Mouse (Mus musculus) stomach, embryonic 15.5 days (tissue): ENCODE results near the gene Syngr4. TPM values are rescaled to one million over a fixed set of nuclear protein-coding genes. Genes with fewer than 3 reads are reported as not detected.
A peak's percentile ranks its signal among the peaks of the same experiment; 100 is the strongest.

Experiments
- ATAC-seq: fragments of 200-750 bp; cut with Nextera tagmentation; 2 replicates; pipeline ENCODE4 v1.8.0; 2017; ENCODE audit warnings: low read depth, moderate number of reproducible peaks, moderate TSS enrichment; ENCODE audit not compliant: insufficient read depth, low FRiP score
- H3K27ac ChIP-seq: fragments of 300-500 bp; sonication (generic); 2 replicates; pipeline ENCODE4 v1.5.1; 2015; ENCODE audit warnings: mild to moderate bottlenecking, inconsistent platforms
- H3K27me3 ChIP-seq: fragments of 300-500 bp; sonication (generic); replicated peaks from 2 replicates; pipeline ENCODE4 v1.6.1; 2015; ENCODE audit warnings: inconsistent platforms
- H3K36me3 ChIP-seq: fragments of 300-500 bp; sonication (generic); 2 replicates; pipeline ENCODE4 v1.6.1; 2015; ENCODE audit warnings: inconsistent platforms
- H3K4me1 ChIP-seq: fragments of 300-500 bp; sonication (generic); 2 replicates; pipeline ENCODE4 v1.6.1; 2015; ENCODE audit warnings: inconsistent platforms
- H3K4me2 ChIP-seq: fragments of 300-500 bp; sonication (generic); 2 replicates; pipeline ENCODE4 v1.6.1; 2015; ENCODE audit warnings: mild to moderate bottlenecking, inconsistent platforms
- H3K4me3 ChIP-seq: fragments of 300-500 bp; sonication (generic); replicated peaks from 2 replicates; pipeline ENCODE4 v1.5.1; 2015; ENCODE audit warnings: inconsistent platforms
- H3K9ac ChIP-seq: fragments of 300-500 bp; sonication (generic); 2 replicates; pipeline ENCODE4 v1.6.1; 2015; ENCODE audit warnings: inconsistent platforms
- H3K9me3 ChIP-seq: fragments of 300-500 bp; sonication (generic); 2 replicates; pipeline ENCODE4 v1.6.1; 2016; ENCODE audit warnings: inconsistent platforms
- WGBS: fragments of 180-500 bp; shearing (Covaris S2); methylation state at CpG from one replicate; pipeline ENCODE4 v1.1.7; 2015; 5-methylcytosine and 5-hydroxymethylcytosine counted together
- polyA plus RNA-seq: library from polyadenylated mRNA; unstranded; fragments of >200 nt; fragmentation: Nextera tagmentation; extraction: Ambion mirVana; gene quantifications from 2 replicates; pipeline ENCODE4 v1.2.1, GENCODE M21; 2015

Syngr4 gene
- polyA plus RNA-seq, 1 experiment from 2014 or later: 0.80 TPM

DNA sequence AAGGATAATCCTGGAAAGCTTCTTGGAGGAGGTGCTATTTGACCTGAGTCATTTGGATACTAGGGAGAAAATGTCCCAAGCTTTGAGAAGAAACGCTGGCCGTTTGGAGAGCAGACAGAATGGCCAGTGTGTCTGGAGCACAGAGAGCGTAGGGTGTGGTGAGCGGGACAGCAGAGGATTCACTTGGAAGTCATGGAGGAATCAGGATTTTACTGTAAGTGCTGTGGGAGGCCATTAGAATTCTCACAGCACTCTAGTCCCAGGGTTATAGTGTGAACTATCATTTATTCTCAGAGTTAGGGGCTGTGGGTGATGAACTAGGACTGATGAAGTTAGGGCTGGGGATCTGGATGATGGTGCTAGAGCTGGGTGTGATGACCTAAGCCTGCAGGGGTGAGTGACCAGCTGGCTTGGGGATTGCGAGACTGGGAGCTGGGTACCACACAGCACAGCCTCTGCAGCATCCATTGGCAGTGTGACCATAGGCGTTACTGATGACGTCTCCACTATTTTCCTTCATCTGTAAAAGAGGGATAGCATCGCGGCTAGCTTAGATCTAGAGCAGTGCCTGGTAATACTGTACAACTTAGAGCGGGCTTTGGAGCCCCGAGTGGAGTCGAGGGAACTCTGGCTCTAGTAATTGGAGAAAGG lies 25.6 kb upstream of the Syngr4 start:
- Histone ChIP-seq H3K4me3 (no peak overlapping the region; the same call in 1 of the 2 replicates), H3K4me1 (peaks cover 49% of the 10 kb centered on the region), H3K27me3 (no peaks in the 10 kb centered on the region), H3K9ac (no peak overlapping the region), H3K9me3 (no peaks in the 10 kb centered on the region), H3K4me2 (peak overlapping the region; percentile 64), H3K36me3 (peaks cover 3% of the 10 kb centered on the region; the same call in 1 of the 2 replicates), H3K27ac (peak overlapping the region; percentile 94)
- ATAC-seq: no peak
- 78% methylated on average over 12 of the region's 12 CpGs for WGBS

DNA sequence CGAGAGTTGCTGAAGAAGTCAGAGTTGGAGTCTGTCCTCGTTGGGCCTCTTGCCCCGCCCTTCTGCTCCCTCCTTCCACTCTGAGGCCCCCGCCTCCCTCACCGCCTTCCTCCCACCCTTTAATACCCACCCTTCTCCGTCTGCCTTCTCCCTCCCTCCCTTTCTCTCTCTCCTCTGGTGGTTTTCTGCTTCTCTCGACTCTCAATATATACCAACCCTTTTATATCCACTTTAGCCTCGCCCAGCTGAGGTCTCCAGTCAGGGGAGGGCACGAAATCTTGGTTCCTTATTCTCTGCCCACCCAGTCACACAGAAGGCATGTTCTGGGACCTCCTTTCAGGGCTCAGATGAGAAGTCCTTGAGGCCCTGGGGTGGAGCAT lies 24.7 kb upstream of the Syngr4 start, which contains the start of gene Emp3:
TSS of gene Emp3 (minus strand) at position 163 of the 380 bp plus-strand sequence.
- ATAC-seq: no peak
- Histone ChIP-seq H3K4me2 (peak within 1 kb of the TSS; percentile 64), H3K27ac (peak within 1 kb of the TSS; percentile 94), H3K4me1 (peaks cover 54% of the 10 kb centered on the region), H3K9ac (peak within 1 kb of the TSS; percentile 38), H3K27me3 (no peaks in the 10 kb centered on the region), H3K36me3 (peaks cover 3% of the 10 kb centered on the region; the same call in 1 of the 2 replicates), H3K9me3 (no peaks in the 10 kb centered on the region), H3K4me3 (peak within 1 kb of the TSS; percentile 51)
- WGBS: 15% methylated on average over 9 of the region's 9 CpGs

DNA sequence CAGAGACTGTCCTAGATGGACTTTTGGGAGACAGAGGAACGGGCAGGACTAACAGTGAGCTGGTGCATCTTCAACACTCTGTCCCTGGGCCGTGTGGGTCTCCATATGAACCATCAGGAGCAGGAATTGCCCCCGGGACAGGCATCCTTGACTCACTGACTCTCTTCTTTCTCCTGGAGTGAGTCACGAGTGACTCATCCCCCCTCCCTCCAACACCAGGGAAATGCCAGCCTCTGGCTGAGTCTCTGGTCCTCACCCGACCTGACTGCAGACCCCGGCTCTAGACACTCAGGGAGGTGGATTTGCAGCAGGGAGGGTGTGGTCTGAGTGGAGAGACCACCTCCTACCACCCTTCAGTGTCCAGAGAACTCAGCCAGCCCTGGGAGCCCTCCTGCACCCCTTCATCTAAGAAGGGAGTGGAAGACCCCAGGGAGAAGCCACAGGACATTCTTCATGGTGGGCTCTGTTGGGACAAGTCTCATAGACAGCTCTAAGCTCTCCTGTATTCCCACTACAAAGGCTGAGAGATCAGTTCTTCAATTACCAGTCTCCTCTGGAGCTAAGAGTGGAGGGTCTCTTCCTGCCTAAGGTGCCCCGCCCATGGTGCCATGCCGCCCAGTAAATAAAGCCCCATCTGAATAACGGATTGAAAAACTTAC lies 24.2 kb upstream of the Syngr4 start:
- Histone ChIP-seq H3K4me3 (peak overlapping the region; percentile 51), H3K27ac (peak overlapping the region; percentile 94), H3K4me2 (peak overlapping the region; percentile 64), H3K27me3 (no peaks in the 10 kb centered on the region), H3K9me3 (no peaks in the 10 kb centered on the region), H3K4me1 (peaks cover 59% of the 10 kb centered on the region), H3K36me3 (peaks cover 3% of the 10 kb centered on the region; the same call in 1 of the 2 replicates), H3K9ac (peak overlapping the region; percentile 38)
- ATAC-seq: no peak
- WGBS: 18% methylated on average over 9 of the region's 9 CpGs

DNA sequence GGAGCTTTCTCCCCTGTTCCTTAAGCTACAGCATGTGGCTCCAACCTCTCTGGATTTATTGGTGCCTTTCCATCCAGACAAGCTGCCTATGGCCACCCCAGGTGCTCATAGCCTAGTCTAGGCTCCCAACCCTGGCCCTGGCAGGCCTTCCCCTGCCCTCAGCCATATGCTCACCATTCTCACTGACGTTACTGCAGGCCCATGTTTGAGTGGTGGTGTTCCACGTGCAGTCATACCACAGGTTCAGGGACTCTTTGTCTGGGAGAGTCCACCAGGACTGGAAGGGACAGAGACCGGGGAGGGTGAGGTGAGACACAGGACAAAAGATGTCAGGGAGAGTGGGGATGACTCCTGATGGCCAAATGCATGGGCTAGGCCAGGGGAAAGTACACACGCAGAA lies 23.2 kb upstream of the Syngr4 start:
- Histone ChIP-seq H3K4me3 (peak overlapping the region; percentile 51), H3K4me2 (peak overlapping the region; percentile 64), H3K9me3 (no peaks in the 10 kb centered on the region), H3K27me3 (no peaks in the 10 kb centered on the region), H3K9ac (no peak overlapping the region), H3K36me3 (peaks cover 3% of the 10 kb centered on the region; the same call in 1 of the 2 replicates), H3K4me1 (peaks cover 67% of the 10 kb centered on the region), H3K27ac (peak overlapping the region; percentile 94; the same call in 1 of the 2 replicates)
- WGBS: 54% methylated on average over 4 of the region's 4 CpGs
- ATAC-seq: no peak

DNA sequence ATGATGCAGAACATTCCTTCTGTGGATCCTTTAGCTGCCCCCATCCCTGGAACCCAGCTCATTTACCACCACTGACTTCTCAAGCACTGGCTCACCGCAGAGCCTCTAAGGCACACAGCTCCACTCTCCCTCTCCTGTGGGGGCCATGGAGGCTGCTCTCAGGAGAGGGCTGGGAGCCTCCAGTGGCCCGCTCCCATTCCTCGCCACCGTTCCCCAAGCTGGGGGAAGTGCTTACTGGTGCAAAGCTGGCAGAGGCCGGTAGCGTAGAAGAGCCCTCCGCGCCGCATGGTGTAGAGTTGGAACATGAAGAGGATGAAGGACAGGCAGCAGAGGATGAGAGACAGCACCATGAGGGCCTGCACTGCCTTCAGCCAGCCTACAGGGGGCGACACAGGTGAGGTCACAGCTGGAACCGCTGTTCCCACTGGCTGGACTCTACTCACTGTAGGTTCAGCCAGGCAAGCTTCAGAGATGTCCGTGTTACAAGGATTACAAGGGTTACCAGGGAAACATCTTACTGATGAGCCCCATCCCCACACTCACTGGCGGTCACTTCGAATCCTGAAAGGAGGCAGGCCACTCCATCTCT lies 22.7 kb upstream of the Syngr4 start:
- Histone ChIP-seq H3K4me3 (0 out of 2 replicates have a peak overlapping the region, but pooled peaks have one; percentile 51), H3K4me2 (peak overlapping the region; percentile 64), H3K27me3 (no peaks in the 10 kb centered on the region), H3K27ac (peak overlapping the region; percentile 94; the same call in 1 of the 2 replicates), H3K9ac (no peak overlapping the region), H3K9me3 (no peaks in the 10 kb centered on the region), H3K4me1 (peaks cover 66% of the 10 kb centered on the region), H3K36me3 (peaks cover 3% of the 10 kb centered on the region; the same call in 1 of the 2 replicates)
- ATAC-seq: no peak
- 68% methylated on average over 14 of the region's 14 CpGs for WGBS

DNA sequence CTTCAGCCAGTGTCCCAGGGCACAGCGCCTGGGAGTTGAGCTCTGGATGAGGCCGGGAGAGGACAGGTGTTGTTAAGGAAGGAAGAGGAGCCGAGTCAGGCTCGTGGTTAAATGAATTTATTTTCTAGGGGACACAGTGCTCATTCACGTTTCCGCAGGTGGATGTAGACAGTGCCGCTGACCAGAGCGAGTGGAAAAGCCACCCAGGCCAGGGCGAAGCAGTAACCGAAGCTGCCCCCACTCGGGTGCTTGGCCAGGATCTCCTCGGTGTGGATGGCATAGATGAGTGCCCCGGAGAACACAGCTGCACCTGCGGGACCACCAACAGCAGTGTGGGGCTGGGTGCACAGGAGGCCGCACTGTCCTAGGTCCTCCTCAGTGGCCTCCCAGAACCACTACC lies 21.4 kb upstream of the Syngr4 start:
- H3K9me3 ChIP-seq: no peaks in the 10 kb centered on the region
- peak overlapping the region; percentile 94 for H3K27ac ChIP-seq
- H3K9ac ChIP-seq: no peak overlapping the region
- no peak for ATAC-seq
- WGBS: 74% methylated on average over 15 of the region's 15 CpGs
- H3K4me1 ChIP-seq: peaks cover 65% of the 10 kb centered on the region
- no peaks in the 10 kb centered on the region for H3K27me3 ChIP-seq
- peak overlapping the region; percentile 55; the same call in 1 of the 2 replicates for H3K4me2 ChIP-seq
- no peak overlapping the region for H3K4me3 ChIP-seq
- peaks cover 3% of the 10 kb centered on the region; the same call in 1 of the 2 replicates for H3K36me3 ChIP-seq

DNA sequence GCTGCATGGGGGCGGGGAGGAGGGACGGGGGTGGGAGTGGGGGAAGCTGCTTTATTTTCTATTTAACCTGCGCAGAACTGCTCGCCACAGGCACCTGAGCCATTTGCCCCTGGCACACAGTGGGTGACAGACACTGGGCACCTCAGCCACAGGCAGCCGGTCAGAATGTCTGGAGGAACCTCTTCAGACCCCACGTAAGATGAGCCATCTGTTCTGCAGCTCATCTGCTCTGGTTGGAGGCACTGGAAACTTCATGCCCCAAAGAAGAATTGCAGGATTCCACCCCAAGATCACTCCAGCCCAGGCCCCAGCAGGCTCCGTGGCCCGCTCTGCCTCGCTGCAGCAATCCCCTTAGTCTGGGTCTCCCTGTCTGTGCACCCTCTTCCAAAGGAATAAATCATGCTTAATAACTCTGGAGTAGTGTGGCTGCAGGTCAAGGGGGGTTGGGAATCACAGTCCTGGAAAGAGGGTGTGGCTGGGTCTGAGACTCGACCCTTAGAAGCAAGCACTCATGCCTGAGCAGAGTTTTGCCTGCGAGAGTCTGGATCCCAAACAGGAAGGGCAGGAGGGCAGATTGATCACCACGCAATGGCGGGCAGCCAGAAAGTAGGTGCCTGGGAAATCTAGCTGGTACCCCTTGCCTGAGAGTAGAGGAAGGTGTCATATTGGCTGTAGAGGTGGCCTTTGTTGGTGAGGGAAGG lies 20.6 kb upstream of the Syngr4 start:
- Histone ChIP-seq H3K9ac (peak overlapping the region; percentile 32), H3K4me1 (peaks cover 58% of the 10 kb centered on the region), H3K27ac (peak overlapping the region; percentile 94), H3K4me3 (peak overlapping the region; percentile 18), H3K36me3 (peaks cover 3% of the 10 kb centered on the region; the same call in 1 of the 2 replicates), H3K27me3 (no peaks in the 10 kb centered on the region), H3K9me3 (no peaks in the 10 kb centered on the region), H3K4me2 (peak overlapping the region; percentile 55)
- 13% methylated on average over 13 of the region's 13 CpGs for WGBS
- no peak for ATAC-seq

DNA sequence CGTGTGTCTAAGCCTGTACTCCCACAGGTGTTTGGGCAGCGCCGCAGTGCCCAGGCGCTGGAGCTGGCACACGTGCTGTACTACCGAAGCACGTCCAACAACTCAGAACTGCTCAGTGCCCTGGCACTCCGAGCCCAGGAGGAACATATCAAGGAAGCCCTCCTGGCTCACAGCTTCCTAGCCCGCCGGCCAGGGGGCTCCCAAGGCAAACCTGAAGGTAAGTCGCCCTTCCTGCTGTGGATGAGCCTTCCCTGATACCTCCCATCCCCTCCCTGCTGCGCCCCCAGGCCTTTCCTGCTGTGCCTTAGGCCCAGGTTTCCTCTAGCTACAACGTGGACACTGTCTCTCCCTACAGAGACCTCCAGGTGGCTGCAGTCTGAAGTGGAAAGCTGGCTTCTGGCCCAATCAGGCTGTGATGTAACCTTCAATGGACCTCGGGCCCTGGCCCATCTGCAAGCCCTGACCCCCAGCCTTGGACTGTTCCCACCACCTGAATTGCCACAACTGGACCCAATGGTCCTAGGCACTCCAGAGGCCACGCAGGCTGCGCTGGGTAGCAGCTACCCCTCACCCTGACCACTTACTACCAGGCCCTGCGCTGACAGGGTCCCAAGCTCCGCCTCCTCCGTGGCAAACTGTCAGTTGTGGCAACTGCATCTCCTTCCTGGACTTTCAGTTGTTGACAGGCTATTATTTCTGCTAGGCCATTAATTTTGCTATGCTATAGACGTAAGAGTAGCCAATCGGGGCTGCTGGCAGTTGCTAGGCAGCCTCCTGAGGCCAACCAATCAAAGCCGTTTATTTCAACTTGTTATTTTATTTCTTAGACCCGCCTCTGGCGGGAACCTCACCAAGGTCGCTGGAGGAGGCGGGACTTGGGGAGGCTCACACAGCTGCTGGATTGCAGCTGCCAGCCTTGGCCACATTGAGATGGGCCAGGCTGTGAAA lies 19.8 kb upstream of the Syngr4 start:
- peak; percentile 75 for ATAC-seq
- Histone ChIP-seq H3K4me2 (peak overlapping the region; percentile 55), H3K9ac (peak overlapping the region; percentile 8; the same call in 1 of the 2 replicates), H3K4me1 (peaks cover 49% of the 10 kb centered on the region), H3K27me3 (no peaks in the 10 kb centered on the region), H3K9me3 (no peaks in the 10 kb centered on the region), H3K27ac (peak overlapping the region; percentile 94), H3K36me3 (peaks cover 3% of the 10 kb centered on the region; the same call in 1 of the 2 replicates), H3K4me3 (peak overlapping the region; percentile 34)
- 34% methylated on average over 26 of the region's 26 CpGs for WGBS

DNA sequence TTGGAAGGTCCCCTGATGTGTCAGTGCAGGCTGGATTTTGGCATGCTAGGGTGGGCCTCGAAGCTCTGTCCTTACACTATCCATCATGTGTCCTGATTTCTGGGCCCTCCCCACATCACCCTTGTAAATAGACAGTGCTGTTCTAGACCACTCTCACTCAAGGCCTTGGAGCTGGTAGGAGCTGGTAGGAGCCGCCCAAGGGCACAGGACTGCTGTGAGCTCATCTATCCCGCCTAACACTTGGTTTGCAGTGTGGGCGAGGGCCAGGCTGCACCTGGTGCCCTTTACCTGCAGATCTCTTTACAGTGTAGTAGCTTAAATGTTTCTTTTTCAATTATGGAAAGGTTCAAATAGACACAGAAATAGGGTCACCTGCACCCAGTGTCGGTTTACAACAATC lies 18.5 kb upstream of the Syngr4 start:
- whole genome bisulfite sequencing: 77% methylated on average over 5 of the region's 5 CpGs
- ATAC-seq: no peak

DNA sequence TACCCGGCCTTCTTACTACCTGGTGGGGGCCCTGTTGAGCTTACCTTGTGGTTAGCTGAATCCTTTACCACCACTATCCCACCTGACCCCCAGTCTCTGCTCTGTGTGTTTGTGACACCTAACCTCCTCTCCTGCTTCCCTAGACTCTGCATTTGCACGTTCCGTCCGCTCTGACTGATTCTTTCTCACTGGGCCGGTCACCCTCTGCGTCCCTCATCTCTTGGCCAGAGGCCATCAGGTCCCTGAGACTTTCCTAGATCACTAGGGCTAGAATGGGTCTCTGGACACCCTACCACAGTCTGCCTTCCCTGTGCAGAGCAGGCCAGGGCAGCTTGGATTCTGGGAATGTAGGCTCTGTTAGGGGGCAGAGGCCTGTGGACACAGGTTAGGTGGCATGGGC lies 17.6 kb upstream of the Syngr4 start:
- H3K4me1 ChIP-seq: peaks cover 32% of the 10 kb centered on the region
- no peak overlapping the region for H3K9ac ChIP-seq
- 86% methylated on average over 6 of the region's 6 CpGs for WGBS

More for the DNA sequence above, 18.5 kb upstream of the Syngr4 start:
- H3K4me1 ChIP-seq: peaks cover 42% of the 10 kb centered on the region
- no peak overlapping the region for H3K4me3 ChIP-seq
- H3K36me3 ChIP-seq: peaks cover 4% of the 10 kb centered on the region
- no peaks in the 10 kb centered on the region for H3K27me3 ChIP-seq
- H3K4me2 ChIP-seq: no peak overlapping the region
- H3K9me3 ChIP-seq: no peaks in the 10 kb centered on the region
- H3K9ac ChIP-seq: no peak overlapping the region
- no peak overlapping the region for H3K27ac ChIP-seq

More for the DNA sequence above, 17.6 kb upstream of the Syngr4 start:
- H3K27ac ChIP-seq: no peak overlapping the region
- H3K36me3 ChIP-seq: peaks cover 12% of the 10 kb centered on the region
- H3K4me3 ChIP-seq: no peak overlapping the region
- H3K9me3 ChIP-seq: no peaks in the 10 kb centered on the region
- no peak overlapping the region for H3K4me2 ChIP-seq
- no peaks in the 10 kb centered on the region for H3K27me3 ChIP-seq
- no peak for ATAC-seq
